Mouse (Mus musculus) CH12.LX (cell line): ENCODE results near the gene Erbb3. TPM values are rescaled to one million over a fixed set of nuclear protein-coding genes. Genes with fewer than 3 reads are reported as not detected.

Experiments used
- DNase-seq: peaks from one replicate; pipeline ENCODE4 v3.0.0-alpha.2; 2013; ENCODE audit errors: extremely low read depth
- H3K27ac ChIP-seq: 2 replicates; pipeline ENCODE4 v1.5.1; 2012; ENCODE audit warnings: low read depth, mild to moderate bottlenecking, control low read depth, moderate library complexity; ENCODE audit not compliant: insufficient read depth
- H3K27me3 ChIP-seq: replicated peaks from 2 replicates; pipeline ENCODE3; 2012; ENCODE audit warnings: inconsistent platforms
- H3K36me3 ChIP-seq, 2 experiments: replicated peaks in 1 of 2; 2 replicates each; pipeline versions ENCODE3 to v1.6.1; 2012; ENCODE audit warnings: inconsistent platforms in 1 of 2, low read length in 1 of 2, mild to moderate bottlenecking in 1 of 2, mixed read lengths in 1 of 2, moderate library complexity in 1 of 2; ENCODE audit not compliant: control insufficient read depth in 1 of 2, insufficient read depth in 1 of 2
- H3K4me1 ChIP-seq, 2 experiments: 2 replicates each; pipeline ENCODE4 v1.6.1; 2012; ENCODE audit warnings: inconsistent platforms in 1 of 2, moderate library complexity in 1 of 2; ENCODE audit not compliant: insufficient read depth in 2 of 2, control insufficient read depth in 1 of 2
- H3K4me2 ChIP-seq: 2 replicates; pipeline ENCODE4 v1.6.1; 2012; ENCODE audit warnings: low read depth, mild to moderate bottlenecking, control low read depth; ENCODE audit not compliant: poor library complexity, insufficient read depth, severe bottlenecking
- H3K4me3 ChIP-seq, 3 experiments: fragments of 150-350 bp in 1 of 3; sonication (generic) in 1 of 3; replicated peaks in 1 of 3; 2 replicates each; pipeline versions ENCODE3 to v1.5.1; 2011 to 2012; ENCODE audit warnings: low read depth in 2 of 3, low read length in 2 of 3, mild to moderate bottlenecking in 2 of 3, moderate library complexity in 2 of 3, control low read depth in 1 of 3, improper control_type of control experiment in 1 of 3, inconsistent platforms in 1 of 3, mixed read lengths in 1 of 3; ENCODE audit not compliant: poor library complexity in 1 of 3
- H3K79me2 ChIP-seq: replicated peaks from 2 replicates; pipeline ENCODE4 v1.6.1; 2012; ENCODE audit warnings: mild to moderate bottlenecking, moderate library complexity; ENCODE audit not compliant: control insufficient read depth, poor library complexity, insufficient read depth, severe bottlenecking; ENCODE audit errors: extremely low read depth
- H3K9ac ChIP-seq: 2 replicates; pipeline ENCODE4 v1.6.1; 2012; ENCODE audit warnings: low read depth, mild to moderate bottlenecking, control low read depth, moderate library complexity; ENCODE audit not compliant: insufficient read depth
- H3K9me3 ChIP-seq: replicated peaks from 2 replicates; pipeline ENCODE3; 2012; ENCODE audit warnings: low read length, inconsistent platforms, mixed read lengths
- BHLHE40 ChIP-seq: IDR thresholded peaks from 2 replicates; pipeline ENCODE4 v1.6.1; 2011; ENCODE audit warnings: mild to moderate bottlenecking, low read depth, low read length, improper control_type of control experiment
- CHD1 ChIP-seq: IDR thresholded peaks from 2 replicates; pipeline ENCODE4 v1.6.1; 2012; ENCODE audit warnings: low read depth, low read length, improper control_type of control experiment, inconsistent platforms
- CHD2 ChIP-seq: IDR thresholded peaks from 2 replicates; pipeline ENCODE4 v1.6.1; 2011; ENCODE audit warnings: low read length, improper control_type of control experiment
- CTCF ChIP-seq, 2 experiments: IDR thresholded peaks in 1 of 2; conservative IDR thresholded peaks in 1 of 2; 2 replicates each; pipeline ENCODE4 v1.5.1; 2011 to 2012; ENCODE audit warnings: low read depth in 2 of 2, low read length in 2 of 2, improper control_type of control experiment in 1 of 2, inconsistent platforms in 1 of 2, mild to moderate bottlenecking in 1 of 2, moderate library complexity in 1 of 2
- E2F4 ChIP-seq: IDR thresholded peaks from 2 replicates; pipeline ENCODE4 v1.6.1; 2011; ENCODE audit warnings: low read depth, low read length, improper control_type of control experiment; ENCODE audit not compliant: insufficient replicate concordance
- ELF1 ChIP-seq: IDR thresholded peaks from 2 replicates; pipeline ENCODE4 v1.6.1; 2014; ENCODE audit warnings: low read depth, mild to moderate bottlenecking, inconsistent platforms, low read length, improper control_type of control experiment
- EP300 ChIP-seq: IDR thresholded peaks from 2 replicates; pipeline ENCODE4 v1.6.1; 2011; ENCODE audit warnings: low read length, improper control_type of control experiment
- GABPA ChIP-seq: IDR thresholded peaks from 2 replicates; pipeline ENCODE4 v1.6.1; 2012; ENCODE audit warnings: low read depth, low read length, improper control_type of control experiment, inconsistent platforms; ENCODE audit not compliant: insufficient replicate concordance
- HCFC1 ChIP-seq: IDR thresholded peaks from 2 replicates; pipeline ENCODE4 v1.6.1; 2012; ENCODE audit warnings: low read depth, mild to moderate bottlenecking, inconsistent platforms, low read length, improper control_type of control experiment
- IRF4 ChIP-seq: IDR thresholded peaks from 2 replicates; pipeline ENCODE4 v1.6.1; 2014; ENCODE audit warnings: low read depth, mild to moderate bottlenecking, inconsistent platforms, low read length, improper control_type of control experiment
- JUN ChIP-seq: IDR thresholded peaks from 2 replicates; pipeline ENCODE4 v1.6.1; 2011; ENCODE audit warnings: low read depth, mild to moderate bottlenecking, low read length, improper control_type of control experiment, moderate library complexity; ENCODE audit not compliant: insufficient read depth
- JUND ChIP-seq: conservative IDR thresholded peaks from 2 replicates; pipeline ENCODE4 v1.6.1; 2011; ENCODE audit warnings: low read depth, low read length, improper control_type of control experiment
- KAT2A ChIP-seq: IDR thresholded peaks from 2 replicates; pipeline ENCODE4 v1.6.1; 2012; ENCODE audit warnings: low read length, improper control_type of control experiment, inconsistent platforms; ENCODE audit not compliant: insufficient replicate concordance
- MAFK ChIP-seq: IDR thresholded peaks from 2 replicates; pipeline ENCODE4 v1.6.1; 2011; ENCODE audit warnings: low read length, improper control_type of control experiment; ENCODE audit not compliant: insufficient replicate concordance
- MAX ChIP-seq: IDR thresholded peaks from 2 replicates; pipeline ENCODE4 v1.6.1; 2011; ENCODE audit warnings: low read length, improper control_type of control experiment
- MAZ ChIP-seq: IDR thresholded peaks from 2 replicates; pipeline ENCODE4 v1.6.1; 2012; ENCODE audit warnings: low read depth, mild to moderate bottlenecking, inconsistent platforms, low read length, improper control_type of control experiment, moderate library complexity
- MYC ChIP-seq: IDR thresholded peaks from 2 replicates; pipeline ENCODE4 v1.6.1; 2011; ENCODE audit warnings: low read depth, mild to moderate bottlenecking, improper control_type of control experiment, low read length
- NELFE ChIP-seq: IDR thresholded peaks from 2 replicates; pipeline ENCODE4 v1.6.1; 2011; ENCODE audit warnings: low read depth, low read length, improper control_type of control experiment
- NRF1 ChIP-seq: IDR thresholded peaks from 2 replicates; pipeline ENCODE4 v1.6.1; 2014; ENCODE audit warnings: low read depth, mild to moderate bottlenecking, inconsistent platforms, low read length, improper control_type of control experiment, moderate library complexity
- POLR2AphosphoS2 ChIP-seq: IDR thresholded peaks from 2 replicates; pipeline ENCODE4 v1.6.1; 2011; ENCODE audit warnings: low read depth, low read length, improper control_type of control experiment
- RAD21 ChIP-seq: IDR thresholded peaks from 2 replicates; pipeline ENCODE4 v1.6.1; 2011; ENCODE audit warnings: low read depth, mild to moderate bottlenecking, low read length, improper control_type of control experiment, moderate library complexity
- SMC3 ChIP-seq: IDR thresholded peaks from 2 replicates; pipeline ENCODE4 v1.6.1; 2011; ENCODE audit warnings: low read depth, low read length, improper control_type of control experiment
- TCF12 ChIP-seq: IDR thresholded peaks from 2 replicates; pipeline ENCODE4 v1.6.1; 2014; ENCODE audit warnings: low read depth, mild to moderate bottlenecking, inconsistent platforms, low read length, improper control_type of control experiment
- UBTF ChIP-seq: IDR thresholded peaks from 2 replicates; pipeline ENCODE4 v1.6.1; 2012; ENCODE audit warnings: low read depth, mild to moderate bottlenecking, inconsistent platforms, low read length, improper control_type of control experiment, moderate library complexity
- USF1 ChIP-seq: IDR thresholded peaks from 2 replicates; pipeline ENCODE4 v1.6.1; 2014; ENCODE audit warnings: low read depth, mild to moderate bottlenecking, inconsistent platforms, low read length, improper control_type of control experiment
- ZC3H11A ChIP-seq: IDR thresholded peaks from 2 replicates; pipeline ENCODE4 v1.6.1; 2012; ENCODE audit warnings: low read depth, mild to moderate bottlenecking, inconsistent platforms, low read length, improper control_type of control experiment
- ZMIZ1 ChIP-seq: IDR thresholded peaks from 2 replicates; pipeline ENCODE4 v1.6.1; 2012; ENCODE audit warnings: low read depth, mild to moderate bottlenecking, inconsistent platforms, low read length, improper control_type of control experiment
- dilution Hi-C: fragments of 300-500 bp; cut with MboI; formaldehyde crosslinking; loops from 2 replicates; pipeline ENCODE4 v1.14.3; 2020; ENCODE audit warnings: low sequenced_read_pairs; ENCODE audit not compliant: extremely low pct_unique_long_range_greater_than_20kb, extremely low pct_ligation_motif_present
- in situ Hi-C: fragments of 300-500 bp; cut with MboI; formaldehyde crosslinking; loops from 3 replicates; pipeline ENCODE4 v1.14.3; 2019; ENCODE audit warnings: low sequenced_read_pairs, low pct_ligation_motif_present, low pct_unique_long_range_greater_than_20kb, mixed read lengths
- polyA plus RNA-seq: library from polyadenylated mRNA; unstranded; fragments of >175 nt; gene quantifications from 2 replicates; pipeline ENCODE4 v1.2.1, GENCODE M21; 2012; ENCODE audit warnings: low read depth; ENCODE audit not compliant: insufficient read length
- total RNA-seq, 2 experiments: library from RNA; depleted of rRNA; stranded (reverse); fragments of 300-350 nt in 1 of 2; fragments of >200 nt in 1 of 2; gene quantifications; 2 replicates each; pipeline ENCODE4 v1.2.3; 2012 to 2014

Gene Erbb3
- total and polyA plus RNA-seq, 3 experiments: 7.7 to 12.6 (median 11.3) TPM

- TF ChIP-seq EP300: no peak
- peak; percentile 61; the same call in 1 of the 2 replicates for TF ChIP-seq TCF12
- no peak for TF ChIP-seq IRF4
- no peak for TF ChIP-seq JUN
- TF ChIP-seq, all 38 proteins: peak for 14
Measured at GRCm38 (mm10) chr10:128578330-128578729, 11.1 kb downstream of the Erbb3 start (continued).

GRCm38 (mm10) chr10:128575063-128575462 lies 14.4 kb downstream of the Erbb3 start:
- dilution Hi-C loops: no loop called here
- Histone ChIP-seq H3K9ac (no peak overlapping the region), H3K79me2 (no peaks in the 10 kb centered on the region), H3K9me3 (no peaks in the 10 kb centered on the region), H3K4me3 (no peak overlapping the region), H3K36me3 (peaks cover 43 to 64% of the 10 kb centered on the region in 2 experiments), H3K27ac (no peak overlapping the region), H3K27me3 (no peaks in the 10 kb centered on the region), H3K4me1 (peaks cover 7 to 12% of the 10 kb centered on the region in 2 experiments), H3K4me2 (no peak overlapping the region)
- in situ Hi-C loops: no loop called here
- no peak for TF ChIP-seq ZC3H11A
- peak; percentile 23; the same call in 1 of the 2 replicates for TF ChIP-seq SMC3
- no peak; the same call in 1 of the 2 replicates for TF ChIP-seq RAD21
- peak; percentile 28 to 59; a peak in 3 of 4 replicates for TF ChIP-seq CTCF (conservative IDR thresholded peaks at IDR 0.05 in 1 of 2, IDR thresholded peaks at IDR 0.05 in 1 of 2; ENCODE audit: low read depth in 2 of 2, low read length in 2 of 2)
- no peak for TF ChIP-seq CHD2
- DNase-seq: no peak

GRCm38 (mm10) chr10:128565788-128566531 lies 23.5 kb downstream of the Erbb3 start, which contains the start of gene Pa2g4:
Pa2g4 (minus strand) TSS chr10:128565987.
- DNase-seq: peak; percentile 98
- peaks cover 38% of the 10 kb centered on the region for H3K79me2 ChIP-seq
- peak within 1 kb of the TSS; percentile 59 for H3K27ac ChIP-seq
- peaks cover 4 to 27% of the 10 kb centered on the region in 2 experiments; a peak in 2 of 4 replicates for H3K4me1 ChIP-seq
- dilution Hi-C loops (no loop called here), in situ Hi-C loops (no loop called here)
- peak within 1 kb of the TSS; percentile 81 for H3K4me2 ChIP-seq
- peaks cover 31 to 59% of the 10 kb centered on the region in 2 experiments for H3K36me3 ChIP-seq
- no peaks in the 10 kb centered on the region for H3K27me3 ChIP-seq
- no peaks in the 10 kb centered on the region for H3K9me3 ChIP-seq
- peak within 1 kb of the TSS; percentile 85 to 98 (median 94) for H3K4me3 ChIP-seq
- peak within 1 kb of the TSS; percentile 90 for H3K9ac ChIP-seq
- peak; percentile 86; the same call in 1 of the 2 replicates for TF ChIP-seq ZMIZ1
- peak; percentile 83; the same call in 1 of the 2 replicates for TF ChIP-seq E2F4
- peak; percentile 83 for TF ChIP-seq ELF1
- TF ChIP-seq JUN: no peak
- TF ChIP-seq CTCF (conservative IDR thresholded peaks at IDR 0.05 in 1 of 2, IDR thresholded peaks at IDR 0.05 in 1 of 2; ENCODE audit: low read depth in 2 of 2, low read length in 2 of 2): no peak
- TF ChIP-seq NELFE: peak; percentile 73
- TF ChIP-seq ZC3H11A: no peak
- peak; percentile 91 for TF ChIP-seq MAX
- TF ChIP-seq GABPA: peak; percentile 84; the same call in 1 of the 2 replicates
- no peak for TF ChIP-seq RAD21
- TF ChIP-seq CHD1: no peak
- TF ChIP-seq BHLHE40: peak; percentile 63
- TF ChIP-seq EP300: no peak
- peak; percentile 84 for TF ChIP-seq CHD2
- TF ChIP-seq MYC: peak; percentile 95
- TF ChIP-seq KAT2A: peak; percentile 98
- no peak for TF ChIP-seq MAFK
- peak; percentile 65 for TF ChIP-seq MAZ
- peak; percentile 100 for TF ChIP-seq HCFC1
- no peak for TF ChIP-seq USF1
- 0 out of 2 replicates have a peak, but pooled peaks have one; percentile 57 for TF ChIP-seq POLR2AphosphoS2
- peak; percentile 54; the same call in 1 of the 2 replicates for TF ChIP-seq UBTF
- peak; percentile 85 for TF ChIP-seq NRF1
- no peak for TF ChIP-seq JUND
